Mouse (Mus musculus) spleen, postnatal 14 days (tissue): ENCODE results near the gene Pkig.
"Not testable (repeated sequence)": the region's sequence is repeated elsewhere in the genome, so short reads cannot be mapped to it uniquely, and the experiment has no call there.

Source experiments
- DNase-seq, 2 experiments: peaks; one replicate each; pipeline ENCODE4 v3.0.0; 2021 to 2022; ENCODE audit warnings: low spot score in 2 of 2

The Pkig gene

GRCm38 (mm10) chr2:163682344-163682743 lies 24.2 kb downstream of the Pkig start:
- no peak for DNase-seq

DNA sequence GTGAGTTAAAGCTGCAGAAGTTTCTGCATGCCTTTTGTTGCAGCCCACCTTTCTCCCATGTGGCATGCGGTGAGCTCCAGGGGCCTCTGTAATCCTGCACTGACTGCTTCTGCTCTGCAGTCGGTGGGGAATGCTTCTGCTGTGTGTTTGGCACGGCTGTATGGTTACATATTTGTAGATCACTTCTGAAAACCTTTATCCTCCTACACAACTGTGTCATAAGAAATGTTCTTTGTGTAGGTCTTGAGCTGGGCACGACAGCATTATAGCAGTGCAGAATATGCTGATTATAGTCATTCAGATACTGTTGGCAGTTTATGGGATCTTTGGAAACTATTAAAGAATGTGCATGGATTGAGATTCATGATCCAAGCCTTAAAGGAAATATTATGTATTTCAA lies 27.1 kb downstream of the Pkig start:
- no peak for DNase-seq

GRCm38 (mm10) chr2:163685761-163686200 lies 27.6 kb downstream of the Pkig start:
- DNase-seq, result no peak

DNA sequence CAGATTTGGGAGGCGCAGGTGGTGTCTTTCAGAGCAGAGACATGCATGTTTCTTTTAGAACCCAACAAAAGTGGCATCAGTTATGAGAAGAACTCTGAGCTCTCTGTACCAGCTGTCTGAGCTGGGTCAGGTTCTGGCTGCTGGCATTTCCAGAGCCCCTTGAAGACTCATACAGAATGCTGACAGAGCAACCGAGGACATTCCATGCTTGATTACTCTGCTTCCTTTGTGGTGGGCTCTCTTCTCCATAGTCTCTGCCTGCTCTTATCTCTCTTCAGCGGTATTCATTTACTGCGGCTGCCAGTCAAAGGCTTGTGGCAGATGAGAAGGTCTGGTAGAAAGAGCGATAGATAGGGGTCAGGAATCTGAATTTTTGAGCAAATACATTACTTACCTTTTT lies 28.0 kb downstream of the Pkig start:
- DNase-seq, result no peak

DNA sequence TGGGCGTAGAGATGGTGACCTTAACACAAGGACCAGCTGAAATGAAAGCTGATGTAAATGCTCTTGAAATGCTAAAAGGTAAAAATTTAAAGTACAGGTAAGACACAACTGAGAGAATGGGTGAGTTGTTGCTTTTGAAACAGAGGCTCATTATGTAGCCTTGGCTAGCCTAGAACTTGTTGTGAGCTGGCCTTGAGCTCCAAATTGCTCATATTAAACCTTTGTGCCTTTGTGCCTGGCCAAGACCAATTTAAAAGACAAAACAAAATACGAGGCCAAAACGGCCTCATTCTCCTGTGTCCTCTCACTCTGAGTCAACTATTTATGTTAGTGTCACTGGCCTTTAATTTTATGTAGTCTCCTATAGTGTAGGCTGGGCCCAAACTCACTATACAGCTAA lies 28.7 kb downstream of the Pkig start:
- no peak for DNase-seq

DNA sequence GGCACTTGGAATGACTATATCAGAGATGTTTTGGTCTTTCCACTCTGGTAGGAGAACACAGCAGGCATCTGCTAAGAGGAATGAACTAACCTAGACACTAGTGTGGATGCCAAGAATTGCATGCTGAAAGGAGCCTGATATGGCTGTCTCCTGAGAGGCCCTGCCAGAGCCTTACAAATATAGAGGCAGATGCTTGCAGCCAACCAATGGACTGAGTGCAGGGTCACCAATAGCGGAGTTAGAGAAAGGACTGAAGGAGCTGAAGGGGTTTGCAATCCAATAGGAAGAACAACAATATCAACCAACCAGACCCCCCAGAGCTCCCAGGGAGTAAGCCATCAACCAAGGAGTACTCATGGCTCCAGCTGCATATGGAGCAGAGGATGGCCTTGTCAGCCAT lies 30.2 kb downstream of the Pkig start:
- DNase-seq, result not testable (repeated sequence)

DNA sequence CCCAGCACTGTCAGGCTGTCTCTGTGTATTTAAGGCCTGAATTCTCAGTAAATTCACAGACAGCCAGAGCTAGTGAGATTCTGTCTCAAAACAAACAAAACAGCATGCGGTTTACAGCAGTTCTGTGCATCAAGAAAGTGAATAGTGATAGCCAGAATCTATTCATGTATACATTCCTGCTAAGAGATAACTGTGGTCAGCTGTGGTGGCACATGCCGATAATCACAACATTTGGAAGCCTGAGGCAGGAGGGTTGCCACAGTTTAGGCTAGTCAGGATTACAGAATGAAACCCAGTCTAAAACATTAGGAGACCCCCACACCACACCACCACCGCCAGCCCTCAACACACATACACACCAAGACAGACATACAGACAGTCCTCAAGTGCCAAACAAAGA lies 31.6 kb downstream of the Pkig start:
- no peak for DNase-seq

GRCm38 (mm10) chr2:163690409-163691304 lies 32.5 kb downstream of the Pkig start:
- no peak for DNase-seq

DNA sequence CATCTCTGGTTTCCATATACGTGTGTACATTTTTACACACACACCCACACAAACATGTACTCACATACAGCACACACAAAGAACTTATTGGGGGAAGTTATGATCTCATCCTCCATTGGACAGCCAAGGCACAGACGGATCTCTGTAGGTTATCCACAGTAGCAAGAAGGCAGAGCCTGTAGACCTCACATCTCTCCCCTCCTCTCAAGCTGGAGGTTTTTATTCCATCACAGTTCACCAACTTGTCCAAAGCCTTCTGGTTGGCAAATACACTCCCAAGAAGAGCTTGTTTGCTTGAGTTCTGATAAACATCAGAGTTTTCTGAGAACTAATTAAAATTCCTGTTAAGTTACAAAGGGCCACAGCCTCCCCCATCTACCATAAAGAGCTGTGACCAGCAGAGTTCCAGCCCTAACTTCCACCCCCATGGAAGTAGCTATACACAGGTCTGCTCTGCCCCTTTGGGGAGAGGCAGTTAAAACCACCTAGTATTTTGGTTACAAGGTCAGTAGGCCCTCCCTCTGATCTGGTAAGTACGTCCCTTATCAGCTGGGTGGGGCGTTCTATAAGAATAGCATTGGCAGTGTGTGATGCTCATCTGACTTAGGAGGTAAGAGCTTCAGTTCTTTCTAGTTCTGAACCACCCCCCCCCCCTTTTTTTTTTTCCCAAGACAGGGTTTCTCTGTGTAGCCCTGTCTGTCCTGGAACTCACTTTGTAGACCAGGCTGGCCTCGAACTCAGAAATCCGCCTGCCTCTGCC lies 33.8 kb downstream of the Pkig start:
- DNase-seq, result no peak

DNA sequence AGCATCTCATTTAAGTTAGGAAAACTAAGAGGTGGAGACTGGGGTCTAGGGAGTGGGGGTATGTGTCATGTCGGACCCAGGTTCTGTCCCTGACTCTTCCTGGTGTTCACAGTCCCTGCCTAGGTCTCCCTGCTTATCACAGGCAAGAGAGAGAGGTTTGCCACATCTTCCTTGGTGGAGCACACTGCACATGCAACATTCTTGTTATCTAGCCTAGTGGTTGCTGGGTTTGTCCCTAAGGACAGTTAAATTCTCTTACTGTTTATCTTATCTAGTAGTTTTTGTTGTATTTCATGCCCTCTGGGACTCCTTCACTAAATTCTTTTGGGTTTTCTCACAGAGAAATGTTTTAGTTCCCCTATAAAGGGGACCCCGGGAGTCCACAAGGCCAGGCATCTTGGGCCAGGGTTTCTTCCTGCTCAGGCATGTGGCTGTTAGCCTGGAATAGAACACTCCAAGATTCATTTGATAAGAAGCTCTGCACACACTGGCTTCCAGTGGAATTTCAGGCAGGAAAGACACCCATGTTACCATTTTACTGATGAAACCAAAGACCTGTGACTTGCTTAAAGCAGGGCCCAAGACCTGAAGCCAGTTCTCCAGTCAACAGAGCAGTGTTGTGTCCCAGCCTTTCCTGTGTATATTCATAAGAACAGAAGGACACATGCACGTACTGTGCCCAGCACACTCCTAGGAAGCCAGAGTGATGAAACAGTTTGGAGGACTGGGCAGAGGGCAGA lies 34.9 kb downstream of the Pkig start:
- no peak for DNase-seq

- no peak for DNase-seq
Measured at GRCm38 (mm10) chr2:163693716-163694314, 35.6 kb downstream of the Pkig start.

- DNase-seq, result no peak
Measured at GRCm38 (mm10) chr2:163696763-163697162, 38.6 kb downstream of the Pkig start.

DNA sequence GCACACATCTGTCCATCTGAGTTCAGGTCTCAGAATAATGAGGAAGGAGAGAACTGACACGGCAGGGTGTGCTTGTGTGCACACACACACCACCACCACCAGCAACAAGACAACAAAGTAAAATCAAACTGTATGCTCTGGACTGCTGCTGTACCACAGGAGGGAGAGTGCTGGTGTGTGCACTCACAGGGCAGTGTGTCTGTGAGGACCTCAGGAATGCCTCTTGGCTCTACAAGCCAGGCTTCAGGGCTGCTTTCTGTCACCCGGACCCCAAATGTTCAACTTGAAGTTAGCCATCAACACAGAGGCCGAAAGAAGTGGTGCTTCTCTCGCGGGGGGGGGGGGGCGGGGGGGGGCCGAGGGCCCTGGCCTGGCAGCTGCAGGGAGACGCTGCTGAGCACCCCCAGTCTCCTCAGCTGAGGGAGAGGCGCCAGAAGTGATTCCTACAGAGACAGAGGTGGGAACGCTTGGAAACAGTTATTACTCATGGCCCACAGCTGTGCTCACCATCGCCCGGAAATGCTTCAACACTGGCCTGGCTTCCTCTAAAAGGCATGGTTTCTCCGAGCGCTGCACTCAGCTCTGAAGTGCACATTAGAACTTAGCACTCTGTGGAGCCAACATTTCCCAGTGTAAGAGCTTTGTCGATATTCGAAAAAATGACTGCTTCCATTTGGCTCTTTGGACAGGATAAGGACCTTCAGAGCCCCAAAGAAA lies 39.7 kb downstream of the Pkig start:
- no peak for DNase-seq

GRCm38 (mm10) chr2:163699078-163699780 lies 41.0 kb downstream of the Pkig start:
- no peak for DNase-seq

- no peak for DNase-seq
Measured at GRCm38 (mm10) chr2:163702431-163702830, 44.2 kb downstream of the Pkig start.

DNA sequence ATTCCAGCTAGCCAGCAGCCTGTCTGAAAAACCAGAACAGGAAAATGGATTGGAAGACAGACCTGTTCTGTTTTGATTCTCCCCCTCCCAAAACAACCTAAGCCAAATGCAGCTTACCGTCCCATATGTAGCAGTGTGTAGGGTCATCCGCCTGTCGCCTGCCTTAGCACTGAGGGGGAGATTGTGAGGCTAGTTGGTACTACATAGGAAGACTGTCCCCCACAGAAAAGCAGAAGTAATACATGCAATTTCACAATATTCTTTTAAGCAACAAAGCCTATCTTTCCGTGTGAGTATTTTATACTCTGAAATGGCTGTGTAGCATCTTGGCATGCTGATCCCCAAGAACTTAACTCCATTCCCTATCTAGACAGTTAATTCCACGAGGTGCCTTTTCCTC lies 44.7 kb downstream of the Pkig start:
- DNase-seq, result no peak

GRCm38 (mm10) chr2:163703599-163704260 lies 45.5 kb downstream of the Pkig start:
- DNase-seq, result no peak

DNA sequence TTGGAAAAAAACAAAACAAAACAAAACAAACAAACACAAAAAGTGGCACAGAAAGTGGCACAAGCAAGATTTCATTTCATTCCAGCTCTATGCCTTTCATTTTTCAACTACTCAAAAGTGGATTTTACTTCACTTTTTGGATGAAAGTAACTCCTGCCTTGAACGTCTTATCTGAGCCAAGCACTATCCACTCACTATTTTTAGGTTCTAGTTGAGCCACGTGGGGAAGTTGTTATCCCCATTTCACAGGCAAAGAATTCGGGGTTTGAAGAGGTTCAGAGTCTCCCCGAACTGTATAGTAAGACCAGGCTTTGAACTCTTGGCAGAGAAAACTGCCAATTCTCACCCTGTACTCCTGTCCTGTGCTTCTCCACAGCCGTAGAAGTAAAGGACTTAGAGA lies 50.1 kb downstream of the Pkig start:
- DNase-seq, result no peak

GRCm38 (mm10) chr2:163708763-163709250 lies 50.6 kb downstream of the Pkig start:
- no peak for DNase-seq

- no peak for DNase-seq
Measured at GRCm38 (mm10) chr2:163710000-163710399, 51.8 kb downstream of the Pkig start.
